Mouse (Mus musculus) spleen, adult 2 months (tissue): ENCODE results near the gene Batf.

Experiments used
- CTCF ChIP-seq: fragments of 200-500 bp; IDR thresholded peaks from 2 replicates; pipeline ENCODE4 v1.5.1; 2011; ENCODE audit warnings: mild to moderate bottlenecking, inconsistent platforms; ENCODE audit not compliant: insufficient read depth, insufficient read length, insufficient replicate concordance; ENCODE audit errors: extremely low read depth
- POLR2A ChIP-seq: fragments of 200-500 bp; IDR thresholded peaks from 2 replicates; pipeline ENCODE4 v1.6.1; 2011; ENCODE audit warnings: low read depth, low read length, inconsistent platforms

DNA sequence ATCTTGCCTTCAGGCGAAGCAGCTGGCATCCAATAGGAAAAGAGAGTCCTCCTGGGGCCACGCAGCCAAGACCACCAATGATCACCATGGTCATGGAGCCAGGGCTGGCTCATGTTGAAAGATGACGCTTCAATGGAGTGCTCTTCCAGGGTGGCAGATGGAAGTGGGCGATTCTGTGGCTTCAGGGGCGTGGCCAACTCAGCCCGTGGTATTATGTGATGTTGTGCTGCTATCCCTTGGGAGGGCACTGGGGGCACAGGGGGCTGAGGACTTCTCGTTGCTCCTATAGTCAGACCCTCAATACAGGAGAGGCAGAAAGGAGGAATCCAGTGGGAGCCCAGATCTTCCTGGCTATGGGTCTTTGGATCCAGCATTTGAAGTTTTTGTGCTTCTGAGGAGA is 18.1 kb downstream of the Batf start:
- TF ChIP-seq POLR2A, result no peak
- no peak for TF ChIP-seq CTCF
